ENCODE assay signal across 14 mouse cellular contexts in the genomic region with DNA sequence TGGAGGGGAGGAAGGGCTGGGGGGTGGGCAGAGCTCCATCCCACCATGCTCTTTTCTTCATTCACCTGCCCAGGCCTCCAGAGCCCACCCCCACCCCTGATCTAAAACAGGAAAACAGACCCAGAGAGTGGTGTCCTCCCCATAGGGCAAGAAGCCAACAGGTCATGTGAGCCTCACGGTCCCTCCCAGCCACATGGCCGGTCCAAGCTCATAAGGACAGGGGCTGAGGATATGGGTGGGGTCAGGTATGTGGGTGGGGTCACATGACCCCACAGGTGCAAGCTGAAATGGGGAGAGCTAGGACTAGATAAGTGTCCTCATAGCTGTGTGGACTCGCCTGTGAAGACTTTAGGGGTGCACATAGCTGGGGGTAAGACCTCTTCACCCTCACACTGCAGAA. TPM values are rescaled to one million over a fixed set of nuclear protein-coding genes. Genes with fewer than 3 reads are reported as not detected.
DNase-seq lines count a peak whose midpoint lies in the region; ATAC-seq and TF ChIP-seq lines count a peak whose summit lies in the region.
"Had no signal": no experiment of that assay in that cellular context is flagged by ENCODE, and none has a peak within 500 bp of the region (broad histone marks: within the 10 kb centered on the region; RNA-seq: fewer than 3 reads in every experiment).

No protein-coding gene starts in this region.

- ATAC-seq in cerebellum, adult (ENCODE audit: insufficient number of reproducible peaks, low FRiP score, low TSS enrichment): no peak
- ATAC-seq in heart, embryonic 16.5 days (replicated peaks; ENCODE audit: extremely low read depth, insufficient read depth, low FRiP score): peak; percentile 38; the same call in 1 of the 2 replicates
- no peak for ATAC-seq in forebrain, postnatal 0 days

- 0 out of 2 replicates have a peak overlapping the region, but pooled peaks have one; percentile 6 for H3K4me2 ChIP-seq in heart, embryonic 16.5 days (ENCODE audit: low read depth, low read length)
- H3K4me2 ChIP-seq in forebrain, postnatal 0 days (ENCODE audit: low read depth): no peak overlapping the region
- H3K4me2 ChIP-seq: limb, embryonic 13.5 days had no signal

- H3K27me3 ChIP-seq in heart, embryonic 16.5 days (ENCODE audit: control insufficient read depth, insufficient read depth, low read length): no peaks in the 10 kb centered on the region
- H3K27me3 ChIP-seq in forebrain, postnatal 0 days (ENCODE audit: insufficient read depth, low read length): no peaks in the 10 kb centered on the region
- H3K27me3 ChIP-seq in embryonic facial prominence, embryonic 10.5 days (replicated peaks; ENCODE audit: low read depth, poor library complexity, severe bottlenecking): no peaks in the 10 kb centered on the region
- H3K27me3 ChIP-seq: limb, embryonic 13.5 days had no signal

- peak; percentile 45 for DNase-seq in cerebellum, adult 11 months
- no peak for DNase-seq in layer of hippocampus, adult 2 months (ENCODE audit: low spot score in 2 of 2)
- no peak for DNase-seq in layer of hippocampus, adult 18-20 months (ENCODE audit: low spot score in 2 of 2)
- DNase-seq in kidney, postnatal 36 days: peak; percentile 69 to 80
- DNase-seq in forebrain, postnatal 0 days: no peak
- DNase-seq in embryonic facial prominence, embryonic 10.5 days (ENCODE audit: low spot score): no peak

- H3K9ac ChIP-seq in heart, embryonic 16.5 days (ENCODE audit: low read length): peak overlapping the region; percentile 38; the same call in 1 of the 2 replicates
- no peak overlapping the region for H3K9ac ChIP-seq in forebrain, postnatal 0 days
- H3K9ac ChIP-seq: limb, embryonic 13.5 days had no signal

- no peaks in the 10 kb centered on the region for H3K9me3 ChIP-seq in heart, embryonic 16.5 days (replicated peaks; ENCODE audit: control insufficient read depth, low read length)
- H3K9me3 ChIP-seq in forebrain, postnatal 0 days (ENCODE audit: low read length): no peaks in the 10 kb centered on the region
- H3K9me3 ChIP-seq in embryonic facial prominence, embryonic 10.5 days: no peaks in the 10 kb centered on the region
- H3K9me3 ChIP-seq: G1E; hindbrain, embryonic 10.5 days; limb, embryonic 13.5 days had no signal

- no peak for TF ChIP-seq CTCF in layer of hippocampus, adult 2 months (conservative IDR thresholded peaks at IDR 0.05)
- TF ChIP-seq CTCF in forebrain, postnatal 0 days (IDR thresholded peaks at IDR 0.05; ENCODE audit: low read depth): no peak

- WGBS in heart, embryonic 16.5 days: 52% methylated on average over 3 of the region's 3 CpGs
- WGBS in forebrain, postnatal 0 days: 90% methylated on average over 3 of the region's 3 CpGs
- 93% methylated on average over 3 of the region's 3 CpGs for WGBS in embryonic facial prominence, embryonic 10.5 days

- peaks cover 34% of the 10 kb centered on the region for H3K36me3 ChIP-seq in heart, embryonic 16.5 days (ENCODE audit: control insufficient read depth, insufficient read depth)
- H3K36me3 ChIP-seq in forebrain, postnatal 0 days (ENCODE audit: insufficient read depth): peaks cover 76% of the 10 kb centered on the region
- H3K36me3 ChIP-seq in embryonic facial prominence, embryonic 10.5 days (replicated peaks): peaks cover 85% of the 10 kb centered on the region

- no peak overlapping the region for H3K4me3 ChIP-seq in layer of hippocampus, adult 2 months
- H3K4me3 ChIP-seq in heart, embryonic 16.5 days (ENCODE audit: low read length): no peak overlapping the region
- H3K4me3 ChIP-seq in forebrain, postnatal 0 days (ENCODE audit: low read depth, low read length): no peak overlapping the region
- no peak overlapping the region for H3K4me3 ChIP-seq in embryonic facial prominence, embryonic 10.5 days
- H3K4me3 ChIP-seq: hindbrain, embryonic 10.5 days; limb, embryonic 13.5 days had no signal

- H3K27ac ChIP-seq in layer of hippocampus, adult 2 months: peak overlapping the region; percentile 28; the same call in 1 of the 2 replicates
- H3K27ac ChIP-seq in heart, embryonic 16.5 days (ENCODE audit: low read length): peak overlapping the region; percentile 79
- H3K27ac ChIP-seq in forebrain, postnatal 0 days (ENCODE audit: low read depth, low read length): no peak overlapping the region
- no peak overlapping the region for H3K27ac ChIP-seq in embryonic facial prominence, embryonic 10.5 days (replicated peaks)
- H3K27ac ChIP-seq: hindbrain, embryonic 10.5 days; limb, embryonic 13.5 days; macrophage had no signal

- H3K4me1 ChIP-seq in heart, embryonic 16.5 days (ENCODE audit: control insufficient read depth, insufficient read depth, low read length): peaks cover 22% of the 10 kb centered on the region
- H3K4me1 ChIP-seq in forebrain, postnatal 0 days (ENCODE audit: insufficient read depth): no peaks in the 10 kb centered on the region
- H3K4me1 ChIP-seq in embryonic facial prominence, embryonic 10.5 days: peaks cover 3% of the 10 kb centered on the region

RNA-seq across cellular contexts. Expression of a gene that starts 12.8 kb away (rescaled TPM):
- total RNA-seq in layer of hippocampus, adult 2 months (2021): 10 to 100 TPM; 74.3 to 76.8 TPM
- total RNA-seq in layer of hippocampus, adult 18-20 months (2021): 10 to 100 TPM; 65.3 to 71.1 TPM
- 75.7 and 75.8 TPM in 2 replicates for polyA plus RNA-seq in heart, embryonic 16.5 days (2015; fragmentation: Nextera tagmentation; extraction: Ambion mirVana)
- total RNA-seq in forebrain, postnatal 0 days (2014; rRNA removed): 108 and 109 TPM in 2 replicates
- 85.7 and 91.1 TPM in 2 replicates for polyA plus RNA-seq in forebrain, postnatal 0 days (2015; fragmentation: Nextera tagmentation; extraction: Ambion mirVana)
- 116 and 122 TPM in 2 replicates for polyA plus RNA-seq in embryonic facial prominence, embryonic 10.5 days (2016; fragmentation: Nextera tagmentation; extraction: Ambion mirVana)

RNA-seq across cellular contexts. Expression of a gene that starts 13.0 kb away (rescaled TPM):
- total RNA-seq in layer of hippocampus, adult 2 months (2021): 100 to 1,000 TPM; 162 to 171 TPM
- total RNA-seq in layer of hippocampus, adult 18-20 months (2021): 100 to 1,000 TPM; 164 to 166 TPM
- 0.59 and 1.6 TPM in 2 replicates for polyA plus RNA-seq in heart, embryonic 16.5 days (2015; fragmentation: Nextera tagmentation; extraction: Ambion mirVana)
- 188 and 200 TPM in 2 replicates for total RNA-seq in forebrain, postnatal 0 days (2014; rRNA removed)
- polyA plus RNA-seq in forebrain, postnatal 0 days (2015; fragmentation: Nextera tagmentation; extraction: Ambion mirVana): 114 and 128 TPM in 2 replicates
- 0.51 and 0.54 TPM in 2 replicates for polyA plus RNA-seq in embryonic facial prominence, embryonic 10.5 days (2016; fragmentation: Nextera tagmentation; extraction: Ambion mirVana)

RNA-seq across cellular contexts. Expression of a gene that starts 14.0 kb away (rescaled TPM):
- not detected for total RNA-seq in layer of hippocampus, adult 2 months (2021)
- not detected for total RNA-seq in layer of hippocampus, adult 18-20 months (2021)
- not detected in 2 replicates for polyA plus RNA-seq in heart, embryonic 16.5 days (2015; fragmentation: Nextera tagmentation; extraction: Ambion mirVana)
- not detected in 2 replicates for total RNA-seq in forebrain, postnatal 0 days (2014; rRNA removed)
- polyA plus RNA-seq in forebrain, postnatal 0 days (2015; fragmentation: Nextera tagmentation; extraction: Ambion mirVana): not detected in 2 replicates
- polyA plus RNA-seq in embryonic facial prominence, embryonic 10.5 days (2016; fragmentation: Nextera tagmentation; extraction: Ambion mirVana): not detected in 2 replicates
- total RNA-seq: G1E; layer of hippocampus, postnatal 10 days had no signal
- polyA plus RNA-seq: frontal cortex, adult 2 months; G1E; hindbrain, embryonic 10.5 days; macrophage had no signal

RNA-seq across cellular contexts. Expression of a gene that starts 39.1 kb away (rescaled TPM):
- 10 to 100 TPM; 11.5 to 12.8 TPM for total RNA-seq in layer of hippocampus, adult 2 months (2021)
- 10 to 100 TPM; 10.8 to 12.2 TPM for total RNA-seq in layer of hippocampus, adult 18-20 months (2021)
- polyA plus RNA-seq in heart, embryonic 16.5 days (2015; fragmentation: Nextera tagmentation; extraction: Ambion mirVana): 17.1 and 17.2 TPM in 2 replicates
- total RNA-seq in forebrain, postnatal 0 days (2014; rRNA removed): 3.2 and 3.3 TPM in 2 replicates
- 2.4 and 2.8 TPM in 2 replicates for polyA plus RNA-seq in forebrain, postnatal 0 days (2015; fragmentation: Nextera tagmentation; extraction: Ambion mirVana)
- polyA plus RNA-seq in embryonic facial prominence, embryonic 10.5 days (2016; fragmentation: Nextera tagmentation; extraction: Ambion mirVana): 1.7 and 2.5 TPM in 2 replicates

Comparison
In these comparisons a context has a peak if more than half of its experiments do, and no peak if none do; other contexts are left out.
1. DNase-seq: peak in cerebellum, adult 11 months (single experiment) and kidney, postnatal 36 days (2 of 2); none in layer of hippocampus, adult 2 months (0 of 2), layer of hippocampus, adult 18-20 months (0 of 2), forebrain, postnatal 0 days (single experiment) and embryonic facial prominence, embryonic 10.5 days (single experiment).
2. H3K27ac ChIP-seq: peak in layer of hippocampus, adult 2 months (single experiment) and heart, embryonic 16.5 days (single experiment); none in forebrain, postnatal 0 days (single experiment) and embryonic facial prominence, embryonic 10.5 days (single experiment).